Mouse (Mus musculus) liver, adult 2 months (tissue): Measurements from ENCODE around the gene Sntb2.

Experiments used
- CTCF ChIP-seq: fragments of 200-500 bp; IDR thresholded peaks from 2 replicates; pipeline ENCODE4 v1.5.1; 2011; ENCODE audit warnings: low read depth, low read length, control low read depth
- POLR2A ChIP-seq: fragments of 200-500 bp; IDR thresholded peaks from 2 replicates; pipeline ENCODE4 v1.6.1; 2011; ENCODE audit warnings: low read length, control low read depth; ENCODE audit not compliant: insufficient read depth; ENCODE audit errors: extremely low read depth

DNA sequence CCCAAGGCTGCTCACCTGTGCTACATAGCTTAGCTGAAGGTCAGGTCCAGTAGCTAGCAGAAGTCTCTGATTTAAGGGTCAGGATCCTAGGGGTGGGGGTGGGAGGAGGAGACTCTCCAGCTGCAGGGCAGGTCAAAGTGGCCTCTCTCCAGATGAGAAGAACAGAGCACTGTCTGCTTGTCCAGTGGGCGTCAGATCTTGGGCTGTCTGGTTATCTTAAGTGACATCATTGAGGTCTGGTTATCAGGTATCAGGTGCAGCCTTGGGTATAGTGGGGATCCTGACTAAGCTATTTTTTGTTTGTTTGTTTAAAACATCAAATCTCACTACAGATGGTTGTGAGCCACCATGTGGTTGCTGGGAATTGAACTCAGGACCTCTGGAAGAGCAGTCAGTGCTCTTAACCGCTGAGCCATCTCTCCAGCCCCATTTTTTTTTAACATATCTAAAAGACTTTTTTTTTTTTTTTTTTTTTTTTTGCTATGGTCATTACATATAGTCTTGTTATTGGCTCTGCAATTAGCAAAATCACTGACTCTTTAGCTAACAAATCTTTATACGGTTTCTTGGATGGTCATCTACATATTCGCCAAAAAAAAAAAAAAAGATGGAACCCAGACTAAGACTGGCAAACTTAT, 1.9 kb upstream of the Sntb2 start:
- no peak for TF ChIP-seq POLR2A
- no peak for TF ChIP-seq CTCF
